Mouse (Mus musculus) megakaryocyte, embryonic 14.5 days (primary cell): Measurements from ENCODE around the gene Rps6ka1.

ENCODE experiments used
- FLI1 ChIP-seq: IDR thresholded peaks from 2 replicates; pipeline ENCODE4 v1.6.1; 2012; ENCODE audit warnings: low read length, inconsistent platforms, mixed read lengths
- GATA1 ChIP-seq: IDR thresholded peaks from 3 replicates; pipeline ENCODE4 v1.6.1; 2012; ENCODE audit warnings: mixed read lengths, low read length, inconsistent platforms, borderline replicate concordance

DNA sequence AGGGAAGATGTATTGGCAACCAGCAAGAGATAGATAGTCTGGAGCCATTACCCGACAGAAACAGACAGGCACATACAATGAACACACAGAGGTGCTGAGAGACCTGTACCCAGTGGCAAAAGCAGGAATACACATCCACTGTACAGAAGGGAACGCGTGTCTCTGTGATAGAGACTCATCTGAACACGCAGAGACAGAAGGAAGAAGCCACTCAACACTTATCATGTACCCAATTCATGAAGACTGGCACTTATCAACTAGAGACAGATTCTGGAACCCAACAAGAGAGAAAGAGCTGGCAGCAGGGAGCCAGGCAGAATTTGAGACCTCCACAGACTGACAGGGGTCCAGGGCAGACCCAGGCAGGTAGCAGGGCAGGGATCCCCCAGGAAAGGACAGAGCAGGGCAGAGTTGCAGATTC is 14.2 kb downstream of the Rps6ka1 start:
- TF ChIP-seq FLI1: no peak
- no peak for TF ChIP-seq GATA1
